Mouse (Mus musculus) heart, adult 8-10 months (tissue): ENCODE measurements around the gene Cdh24. TPM values are rescaled to one million over a fixed set of nuclear protein-coding genes. Genes with fewer than 3 reads are reported as not detected.
"Not testable (repeated sequence)": the region's sequence is repeated elsewhere in the genome, so short reads cannot be mapped to it uniquely, and the experiment has no call there.

Experiments used
- DNase-seq: peaks from one replicate; pipeline ENCODE4 v3.0.0; 2022; ENCODE audit warnings: low spot score
- total RNA-seq, 4 experiments: library from RNA; stranded (reverse); gene quantifications; 2 replicates each; pipeline ENCODE4 v1.2.4; 2022

The Cdh24 gene
- total RNA-seq, 4 experiments from 2014 or later, result 0.08 to 0.57 (median 0.12) TPM

DNA sequence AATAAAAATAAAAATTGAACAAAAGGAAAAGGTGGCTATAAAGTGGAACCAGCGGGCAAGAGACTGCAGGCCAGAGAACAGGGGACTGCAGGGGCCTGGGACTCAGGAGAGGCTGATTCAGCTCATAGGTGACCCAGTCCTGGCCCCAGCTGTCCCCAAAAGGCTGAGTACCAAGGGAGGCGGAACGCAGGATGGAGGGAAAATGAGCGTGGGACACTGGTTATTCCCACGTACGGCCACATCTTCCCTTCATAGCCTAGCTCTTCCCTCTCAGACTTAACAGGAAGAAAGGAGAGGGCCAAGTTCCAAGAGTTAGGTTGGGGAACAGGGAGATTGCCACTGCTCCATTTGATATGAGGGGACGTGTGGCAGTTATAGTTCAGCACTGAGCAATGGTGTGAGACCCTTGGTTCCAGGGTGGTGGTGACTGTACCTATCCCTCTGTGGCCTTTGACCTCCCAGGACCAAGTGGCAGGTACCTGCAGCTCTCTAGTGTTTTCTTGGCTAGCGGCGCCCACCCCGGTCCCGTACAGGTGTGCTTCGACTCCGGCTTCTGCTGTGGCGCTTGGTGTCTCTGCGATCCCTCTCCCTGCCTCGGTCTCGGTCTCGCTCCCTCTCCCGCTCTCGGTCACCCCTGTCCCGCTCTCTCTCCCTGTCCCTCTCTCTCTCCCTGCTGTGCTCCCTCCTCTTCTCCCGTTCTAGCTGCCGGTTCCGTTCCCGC is 1.2 kb upstream of the Cdh24 start:
- DNase-seq, result no peak

DNA sequence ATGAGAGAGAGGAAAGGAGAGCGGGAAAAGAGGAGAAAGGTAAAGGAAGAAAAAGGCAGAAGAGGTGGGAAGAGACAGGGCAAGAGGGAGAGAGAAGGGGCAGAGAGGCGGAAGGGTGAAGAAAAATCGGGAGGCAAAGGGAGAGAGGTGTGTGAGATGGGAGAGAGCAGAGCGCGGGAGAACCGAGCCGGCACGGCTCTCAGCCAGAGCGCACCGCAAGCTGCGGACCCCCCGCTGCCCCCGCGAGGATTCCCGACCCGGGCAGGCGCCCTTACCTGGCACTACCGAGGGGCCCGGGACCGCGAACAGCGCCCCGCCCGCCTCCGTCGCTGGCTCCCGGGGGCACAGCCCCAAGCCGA is 239 bp downstream of the Cdh24 start, which contains the start of gene Gm17606:
Gene Gm17606 (plus strand): TSS at position 7 of the 359 bp plus-strand sequence.
- DNase-seq, result no peak

DNA sequence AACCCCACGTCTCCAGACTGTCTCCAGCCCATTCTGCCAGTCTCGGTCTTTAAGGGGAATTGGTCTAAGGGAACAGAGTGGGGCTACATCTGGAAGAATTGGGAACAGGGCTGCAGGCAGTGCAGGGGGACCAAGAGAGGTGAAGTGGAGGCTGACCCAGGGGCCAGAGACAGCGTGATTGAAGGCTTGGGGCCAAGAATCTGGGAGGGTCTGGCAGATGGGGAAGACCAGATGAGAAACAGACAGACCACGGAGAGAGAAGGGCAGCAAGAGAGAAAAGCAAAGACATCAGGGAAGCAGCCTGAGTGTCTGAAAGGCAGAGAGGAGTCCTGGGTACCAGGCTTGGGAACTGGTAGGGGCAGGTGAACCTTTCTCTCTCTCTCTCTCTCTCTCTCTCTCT is 1.0 kb downstream of the Cdh24 start:
- no peak for DNase-seq

DNA sequence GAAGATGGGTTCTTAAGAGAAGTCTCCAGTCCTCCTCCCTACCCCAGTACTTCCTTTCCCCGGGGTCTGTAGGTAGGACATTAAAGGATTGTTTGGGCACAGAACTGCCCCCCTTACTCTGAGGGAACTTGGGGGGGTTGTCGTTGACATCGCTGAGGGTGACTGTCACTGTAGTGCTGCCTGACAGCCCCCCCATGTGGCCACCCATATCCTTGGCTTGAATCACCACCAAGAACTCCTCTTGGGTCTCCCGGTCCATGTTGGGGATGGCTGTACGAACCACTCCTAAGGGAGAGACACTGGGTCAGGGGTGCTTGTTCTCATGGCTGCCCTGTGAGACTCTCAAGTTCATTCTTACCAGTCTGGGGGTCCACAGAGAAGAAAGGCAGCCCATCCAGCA is 3.0 kb downstream of the Cdh24 start:
- DNase-seq, result no peak

DNA sequence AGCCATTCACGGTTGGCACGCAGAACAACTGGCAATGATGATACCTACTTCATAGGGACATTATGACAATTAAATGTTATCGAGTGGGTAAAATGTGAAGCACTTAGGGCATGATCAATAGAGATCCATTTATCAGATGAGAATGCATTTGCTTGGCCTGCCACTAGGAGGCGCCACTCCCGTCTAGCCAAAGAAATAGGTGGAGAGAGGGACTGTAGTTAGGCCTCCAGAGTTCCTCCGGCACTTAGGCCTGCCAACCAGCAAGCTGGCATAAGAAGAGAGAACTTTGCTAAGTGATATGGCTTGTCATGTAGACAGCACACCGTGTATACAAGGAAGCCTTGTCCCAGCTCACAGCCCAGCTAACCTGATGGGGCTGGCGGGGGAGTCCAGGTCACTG is 4.2 kb downstream of the Cdh24 start:
- no peak for DNase-seq

DNA sequence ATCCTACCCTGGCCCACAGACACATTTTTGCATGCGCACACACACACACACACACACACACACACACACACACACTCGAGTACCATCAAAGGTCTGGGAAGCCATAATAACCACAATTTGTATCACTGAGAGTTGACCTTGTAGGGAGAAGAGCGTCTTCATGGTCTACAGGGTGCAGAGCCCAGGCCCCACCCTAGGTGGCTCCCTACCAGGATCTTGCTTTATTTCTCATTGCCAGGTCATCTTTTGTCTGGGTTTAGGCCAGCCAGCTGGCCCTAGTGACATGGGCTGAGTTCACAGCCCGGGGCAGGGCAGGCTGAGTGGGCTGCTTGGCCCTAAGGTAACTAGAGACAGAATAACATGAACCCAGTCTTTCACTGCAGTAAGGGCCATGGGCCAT is 7.0 kb downstream of the Cdh24 start:
- no peak for DNase-seq

DNA sequence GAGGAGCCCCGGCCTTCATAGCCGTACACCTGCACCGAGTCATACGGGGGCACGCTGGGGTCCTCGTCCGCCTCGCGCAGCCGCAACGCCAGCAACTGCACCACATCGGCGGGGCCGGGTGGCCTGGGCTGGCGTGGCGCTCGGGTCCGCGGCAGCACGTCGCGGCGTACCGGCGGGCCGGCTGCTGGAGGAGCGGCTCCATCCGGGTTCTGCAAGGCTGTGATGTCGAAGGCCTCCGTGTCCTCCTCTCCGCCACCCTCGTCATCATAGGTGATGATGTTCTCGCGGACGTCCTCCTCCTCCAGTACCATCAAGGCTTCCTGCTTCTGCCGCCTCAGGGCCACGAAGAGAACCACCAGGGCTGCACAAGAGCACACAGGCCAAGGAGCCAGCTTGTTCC is 8.9 kb downstream of the Cdh24 start:
- DNase-seq, result no peak

DNA sequence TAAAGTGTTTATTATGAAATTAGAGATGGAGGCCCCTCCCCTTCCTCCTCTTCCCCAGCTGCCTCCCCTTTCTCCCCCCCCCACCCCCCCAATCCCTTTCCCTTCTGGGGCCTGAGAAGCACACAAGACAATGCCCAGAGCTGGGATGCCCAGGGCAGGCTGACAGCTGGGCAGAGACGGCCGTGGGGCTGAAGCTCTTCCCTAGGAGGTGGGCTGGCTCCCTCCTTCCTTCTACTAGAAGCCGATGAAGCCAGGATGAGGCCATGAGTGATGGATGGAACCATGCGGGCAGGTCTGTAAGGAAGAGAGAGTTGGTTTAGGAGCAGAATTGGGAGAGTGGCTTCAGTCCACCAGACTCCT is 9.9 kb downstream of the Cdh24 start:
- DNase-seq, result no peak

DNA sequence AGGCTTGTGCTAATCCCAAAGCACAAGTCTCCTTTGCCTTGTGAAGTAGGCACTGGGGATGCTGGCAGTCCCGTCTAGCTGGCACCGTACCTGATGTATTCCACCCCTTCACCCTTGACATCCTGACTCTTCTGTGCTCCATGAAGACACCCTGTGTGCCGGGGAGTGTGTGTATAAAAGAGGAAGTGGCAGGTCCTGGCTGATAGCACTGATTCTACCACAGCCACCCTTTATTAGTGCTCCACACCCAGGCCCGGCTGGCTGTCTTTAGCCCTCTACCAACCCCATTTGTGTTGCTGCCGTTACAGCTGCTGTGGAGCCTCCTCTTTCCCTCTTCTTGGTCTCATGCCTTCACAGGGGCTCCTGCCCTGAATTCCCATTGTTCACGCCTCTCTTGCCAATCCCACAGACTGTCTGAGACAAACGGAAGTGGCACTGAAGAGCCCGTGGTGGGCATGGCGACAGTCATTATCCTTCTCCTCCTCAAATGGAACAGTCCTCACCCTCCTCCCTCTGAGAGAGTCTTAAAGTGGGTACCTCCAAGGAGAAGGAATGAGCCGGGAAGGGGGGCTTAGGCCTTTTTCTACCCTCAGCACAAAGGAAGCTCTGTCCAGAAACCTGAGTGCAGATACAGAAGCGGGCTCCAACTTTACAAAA is 10.5 kb downstream of the Cdh24 start:
- DNase-seq, result no peak

DNA sequence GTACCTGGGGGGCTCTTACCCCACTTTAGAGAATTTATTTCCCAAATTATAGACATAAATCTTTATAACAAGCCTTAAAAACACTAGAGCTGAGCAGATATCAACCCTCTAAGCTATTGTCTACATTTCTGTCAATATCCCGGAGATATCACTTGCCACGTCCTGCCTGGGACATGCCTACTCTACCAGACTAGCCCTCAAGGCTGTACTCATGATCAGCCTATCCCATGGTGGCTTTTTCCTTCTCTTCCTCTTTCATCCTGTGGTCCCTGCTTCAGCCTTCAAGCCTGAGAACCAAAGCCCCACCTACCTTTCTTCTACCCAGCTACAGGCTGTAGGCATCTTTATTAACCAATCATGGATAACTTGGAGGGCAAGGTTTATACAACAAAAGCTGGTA is 11.4 kb downstream of the Cdh24 start:
- DNase-seq, result no peak

DNA sequence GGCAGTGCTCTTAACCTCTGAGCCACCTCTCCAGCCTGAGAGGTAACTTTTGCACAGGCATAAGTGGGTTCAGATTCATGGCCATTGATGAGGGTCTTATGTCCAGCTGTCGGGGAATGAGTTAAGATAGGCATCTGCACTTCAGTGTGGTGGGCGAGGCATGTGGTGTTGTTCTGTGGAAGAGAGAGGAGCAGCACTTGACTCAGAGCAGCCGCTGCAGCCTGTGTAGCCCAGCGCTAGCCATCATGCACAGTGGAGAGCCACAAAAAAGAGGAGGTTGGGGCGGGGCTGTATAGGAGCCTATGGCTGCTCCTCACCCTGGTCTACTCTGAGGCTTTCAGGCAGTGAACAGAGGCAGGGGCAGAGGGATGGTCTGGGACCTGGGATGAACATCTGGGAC is 13.1 kb downstream of the Cdh24 start:
- no peak for DNase-seq

DNA sequence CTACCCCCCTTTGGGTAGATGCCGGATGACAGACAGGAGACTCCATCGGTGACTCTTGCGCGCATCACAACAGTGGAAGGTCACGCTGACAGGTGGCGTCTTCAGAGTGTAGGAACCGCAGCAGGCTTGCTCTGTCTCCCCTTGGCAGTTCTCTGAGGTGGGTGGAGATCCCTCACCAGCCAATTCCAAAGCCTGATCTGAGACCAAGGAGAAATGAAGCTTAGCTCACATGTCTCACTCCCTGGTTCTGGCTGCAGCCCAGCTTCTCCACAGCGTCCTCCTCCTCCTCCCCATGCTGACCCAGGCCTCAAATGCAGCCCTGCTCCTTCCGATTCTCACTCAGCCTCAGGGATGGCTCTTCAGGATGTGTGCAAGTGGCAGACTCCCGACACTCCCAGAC is 16.2 kb downstream of the Cdh24 start:
- no peak for DNase-seq

DNA sequence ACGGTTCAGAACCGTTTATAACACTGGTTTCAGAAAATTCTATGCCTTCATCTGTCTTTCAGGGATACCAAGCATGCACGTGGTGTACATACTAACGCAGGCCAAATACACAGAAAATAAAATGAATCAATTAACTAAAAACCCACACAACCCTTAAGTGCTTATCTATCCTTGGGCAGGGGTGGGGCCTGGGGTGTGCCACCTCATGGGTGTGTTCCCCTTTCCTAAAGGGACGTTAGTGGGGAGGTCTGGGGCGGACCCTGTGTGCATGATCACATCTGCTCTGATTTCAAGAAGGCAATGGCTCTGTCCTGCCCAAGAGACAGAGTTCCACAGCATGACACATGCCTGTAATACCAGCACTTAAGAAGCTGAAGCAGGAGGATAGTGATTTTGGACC is 17.8 kb downstream of the Cdh24 start:
- no peak for DNase-seq

DNA sequence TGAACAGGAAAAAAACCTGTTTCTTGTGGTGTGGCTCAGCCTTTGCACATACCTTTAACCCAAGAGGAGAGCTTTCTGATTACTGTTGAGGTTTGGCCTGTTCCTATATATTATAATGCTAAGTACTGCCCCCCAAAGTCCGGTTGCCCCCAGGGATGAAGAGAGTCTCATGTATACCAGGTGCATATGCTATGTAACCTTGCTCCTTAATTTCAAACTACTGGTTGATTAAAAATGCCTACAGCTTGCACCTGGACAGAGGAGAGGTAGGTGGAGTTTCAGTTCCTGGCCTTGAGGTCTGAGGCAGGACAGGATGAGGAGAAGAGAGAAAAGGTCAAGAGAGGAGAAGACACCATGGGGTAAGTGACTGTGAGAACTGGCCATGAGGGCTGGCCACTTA is 20.0 kb downstream of the Cdh24 start, which contains the start of gene Psmb11:
Gene Psmb11 (plus strand): TSS at position 301 of the 400 bp plus-strand sequence.
- no peak for DNase-seq

DNA sequence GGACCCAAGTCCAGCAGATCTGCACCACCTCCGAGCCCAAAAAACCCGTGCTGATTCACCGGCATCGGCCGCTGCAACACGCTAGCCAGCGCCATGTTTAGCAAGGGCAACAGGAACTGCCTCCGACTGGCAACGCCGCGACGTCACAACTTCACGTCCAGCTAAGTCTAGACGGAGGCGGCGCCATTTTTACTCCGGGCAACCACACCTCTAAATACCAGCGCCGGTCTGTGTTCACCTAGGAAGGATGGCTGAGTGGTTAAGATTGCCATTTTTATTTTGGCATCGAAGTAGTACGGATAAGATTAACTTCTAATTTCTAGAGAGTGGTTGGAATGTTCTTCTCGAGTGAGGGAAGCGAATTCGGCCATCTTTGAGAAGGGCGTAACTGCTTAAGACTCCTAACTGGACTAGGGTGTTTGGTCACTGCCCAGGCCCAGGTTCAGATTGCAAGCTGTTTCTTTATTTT is 23.2 kb downstream of the Cdh24 start, which contains the start of gene Psmb5:
Gene Psmb5 (minus strand): TSS at position 126 of the 469 bp plus-strand sequence.
- DNase-seq, result peak; percentile 85

DNA sequence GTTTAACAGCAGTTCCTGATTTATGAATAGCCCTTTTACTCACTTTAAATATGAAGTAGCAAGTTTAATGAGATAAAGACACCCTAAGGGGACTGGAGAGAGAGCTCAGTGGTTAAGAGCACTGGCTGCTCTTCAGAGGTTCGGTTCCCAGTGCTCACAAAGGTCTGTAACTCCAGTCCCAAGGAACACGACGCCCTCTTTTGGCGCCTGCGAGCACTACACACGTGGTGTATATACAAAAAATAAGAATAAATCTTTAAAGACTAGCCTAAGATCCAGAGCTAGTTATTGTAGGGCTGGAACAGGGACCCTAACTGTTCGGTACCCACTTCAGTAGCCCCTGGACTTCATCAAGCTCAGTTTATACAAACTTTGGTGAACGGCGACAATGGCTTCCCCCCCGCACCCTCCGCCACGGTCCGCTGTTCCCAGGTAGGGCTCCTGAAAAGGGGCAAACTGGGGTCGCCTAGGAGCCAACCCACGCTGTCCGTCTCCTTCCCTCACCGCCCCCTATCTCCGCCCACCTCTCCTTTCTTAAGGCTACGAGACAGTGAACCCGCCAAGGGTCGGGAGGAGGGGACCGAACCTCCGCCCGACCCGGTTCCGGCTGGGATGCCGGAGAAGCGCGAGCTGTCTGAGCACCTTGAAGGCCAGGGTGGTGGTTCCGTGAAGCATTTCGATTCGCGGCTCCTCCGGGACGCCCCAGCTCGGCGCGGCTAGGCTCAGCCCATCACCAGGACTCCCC is 23.8 kb downstream of the Cdh24 start:
- no peak for DNase-seq

DNA sequence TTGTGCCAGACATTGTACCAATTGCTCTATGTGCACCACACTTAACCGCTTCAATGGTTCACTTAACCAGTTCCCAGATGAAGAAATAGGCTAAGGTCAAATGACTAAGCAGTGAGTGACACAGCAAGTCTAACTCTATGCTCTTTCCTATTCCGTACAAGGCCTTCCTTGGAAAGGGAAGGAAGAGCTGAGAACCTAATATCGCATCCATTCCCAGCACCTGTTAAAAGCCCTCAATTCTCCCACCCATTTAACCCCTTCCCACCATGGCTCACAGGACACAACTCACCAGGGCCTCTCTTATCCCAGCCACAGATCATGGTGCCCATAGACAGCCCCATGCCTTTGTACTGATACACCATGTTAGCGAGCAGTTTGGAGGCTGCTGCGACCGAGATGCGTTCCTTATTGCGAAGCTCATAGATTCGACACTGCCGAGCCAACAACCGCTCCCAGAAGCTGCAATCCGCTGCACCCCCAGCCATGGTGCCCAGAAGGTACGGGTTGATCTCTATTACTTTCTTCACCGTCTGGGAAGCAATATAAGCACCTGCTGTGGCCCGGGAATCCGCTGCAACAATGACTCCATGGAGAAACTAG is 24.8 kb downstream of the Cdh24 start:
- no peak for DNase-seq

DNA sequence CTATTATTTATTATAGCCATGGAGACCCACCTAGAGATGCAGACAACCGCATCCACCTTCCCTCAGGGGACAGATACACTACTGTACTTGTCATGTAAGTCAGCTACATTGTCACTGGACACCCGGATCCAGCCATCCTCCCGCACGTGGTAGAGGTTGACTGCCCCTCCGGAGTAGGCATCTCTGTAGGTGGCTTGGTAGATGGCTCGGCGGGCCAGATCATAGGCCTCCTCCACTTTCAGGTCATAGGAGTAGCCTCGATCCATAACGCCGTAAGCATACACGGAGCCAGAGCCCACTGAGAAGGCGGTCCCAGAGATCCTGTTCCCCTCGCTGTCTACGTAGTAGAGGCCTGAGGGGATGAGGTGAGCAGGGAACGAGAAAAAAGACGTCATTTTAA is 27.0 kb downstream of the Cdh24 start:
- DNase-seq, result not testable (repeated sequence)

DNA sequence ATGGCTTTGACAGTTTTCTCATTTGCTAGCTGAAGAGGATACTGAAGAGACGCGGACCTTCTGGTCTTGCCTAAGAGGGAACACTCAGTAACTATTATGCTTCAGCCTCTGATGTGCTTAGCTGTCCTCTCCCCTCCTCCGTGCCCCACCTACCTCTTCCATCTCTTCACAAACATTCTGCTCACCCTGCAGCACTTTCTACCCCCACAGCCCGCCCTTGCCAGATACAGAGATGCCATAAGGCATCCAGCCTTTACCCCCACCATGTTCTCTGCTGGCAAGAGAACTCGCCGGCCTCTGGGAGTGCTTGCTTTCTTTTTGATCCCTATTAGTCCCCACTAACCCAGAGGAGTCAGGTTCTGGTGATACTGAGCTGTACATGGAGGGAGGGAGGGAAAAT is 30.5 kb downstream of the Cdh24 start:
- DNase-seq, result no peak

DNA sequence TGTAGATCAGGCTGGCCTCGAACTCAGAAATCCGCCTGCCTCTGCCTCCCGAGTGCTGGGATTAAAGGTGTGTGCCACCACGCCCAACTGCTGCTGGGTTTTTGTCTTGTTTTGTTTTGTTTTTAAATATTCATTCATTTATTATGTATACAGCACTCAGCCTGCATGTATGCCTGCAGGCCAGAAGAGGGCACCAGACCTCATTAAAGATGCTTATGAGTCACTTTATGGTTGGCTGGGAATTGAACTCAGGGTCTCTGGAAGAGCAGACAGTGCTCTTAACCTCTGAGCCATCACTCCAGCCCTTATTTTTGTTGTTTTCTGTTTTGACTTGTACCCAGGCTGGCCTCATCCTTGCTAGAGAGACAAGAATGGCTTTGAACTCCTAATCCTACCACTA is 31.2 kb downstream of the Cdh24 start:
- DNase-seq, result no peak

DNA sequence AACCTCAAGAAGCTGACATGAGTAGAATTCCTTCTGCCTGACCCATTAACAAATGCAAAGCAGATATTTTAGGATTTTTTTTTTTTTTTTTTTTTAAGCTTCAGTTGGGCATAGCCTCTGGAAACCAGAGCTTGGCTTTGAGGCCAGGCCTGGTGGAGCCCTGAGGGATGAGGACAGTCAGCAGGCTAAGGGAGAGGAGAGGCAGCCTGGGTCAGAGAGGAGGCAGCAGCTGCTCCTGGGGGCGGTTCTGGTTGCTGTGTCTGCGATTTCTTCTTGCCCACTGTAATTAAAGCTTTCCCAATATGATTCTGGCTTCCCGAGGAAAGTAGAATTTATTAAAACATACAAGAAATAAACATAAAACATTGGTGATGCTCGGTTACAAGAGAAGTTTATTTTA is 31.9 kb downstream of the Cdh24 start:
- no peak for DNase-seq

DNA sequence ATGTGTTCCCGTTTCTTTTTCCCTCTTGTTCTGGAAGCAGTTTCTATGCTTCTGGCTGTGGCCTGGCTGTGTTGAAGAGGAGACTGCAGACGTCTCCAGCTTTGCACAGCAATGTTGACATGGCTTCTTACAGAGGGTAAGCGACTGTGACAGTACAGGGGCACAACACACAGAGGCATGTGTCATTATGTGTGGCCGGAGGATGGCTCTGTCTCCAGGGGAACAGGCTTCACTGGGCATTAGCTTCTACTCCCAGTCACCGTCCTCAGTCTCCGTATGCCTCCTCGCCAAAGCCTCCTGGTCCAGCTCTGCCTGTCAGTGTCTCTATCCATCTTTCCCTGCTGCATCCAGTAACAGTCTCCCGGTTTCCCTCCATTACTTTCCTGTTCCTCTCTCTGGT is 33.9 kb downstream of the Cdh24 start:
- DNase-seq, result no peak
